Mouse (Mus musculus): ENCODE measurements at regions not wholly inside any gene's neighbourhood (a gene's known extent, or its start where the extent isn't known, plus 50 kb on each side); places are given as distances from the start of the nearest gene placed in this dataset.
"Not testable (repeated sequence)": the region's sequence is repeated elsewhere in the genome, so short reads cannot be mapped to it uniquely, and the experiment has no call there.

DNA sequence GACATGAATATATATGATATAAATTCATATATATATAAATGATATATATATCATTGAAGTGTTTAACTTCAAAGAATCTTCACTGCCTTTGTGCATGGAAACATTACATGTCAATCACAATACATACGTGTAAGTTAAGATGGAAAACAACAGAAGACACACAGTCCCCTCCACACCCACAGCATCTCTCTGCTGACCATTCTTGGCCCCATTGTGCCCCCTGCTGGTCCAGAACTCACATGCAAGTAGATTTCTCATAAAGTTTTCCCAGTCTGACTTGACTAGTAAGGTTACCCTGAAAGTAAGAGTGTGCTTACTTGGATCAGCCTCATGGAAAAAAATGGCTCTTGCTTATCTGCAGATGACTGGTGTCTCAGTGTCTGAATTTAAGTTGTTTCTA, 926.3 kb upstream of the Zfp386 start:
- DNase-seq (ENCODE audit: low read depth, low spot score), result no peak

DNA sequence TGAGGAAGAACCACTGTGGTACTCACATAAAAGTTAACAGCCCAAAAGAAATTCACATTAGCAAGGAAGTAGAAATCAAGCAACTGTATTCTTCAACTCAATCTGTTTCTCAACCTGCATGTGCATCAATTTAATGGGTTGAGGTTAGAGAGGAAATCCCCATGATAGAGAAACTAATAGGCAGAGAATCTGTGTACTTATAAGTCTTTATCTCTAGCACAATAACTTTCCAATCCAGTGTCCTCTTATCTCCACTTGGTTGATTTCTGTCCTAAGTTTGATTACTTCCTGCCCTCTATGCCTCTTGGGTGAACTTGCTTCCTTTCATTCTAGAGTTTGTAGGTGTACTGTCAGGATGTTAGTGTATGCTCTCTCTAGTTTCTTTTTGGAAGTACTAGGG, 925.6 kb upstream of the Zfp386 start:
- no peak for DNase-seq (ENCODE audit: low read depth, low spot score)

DNA sequence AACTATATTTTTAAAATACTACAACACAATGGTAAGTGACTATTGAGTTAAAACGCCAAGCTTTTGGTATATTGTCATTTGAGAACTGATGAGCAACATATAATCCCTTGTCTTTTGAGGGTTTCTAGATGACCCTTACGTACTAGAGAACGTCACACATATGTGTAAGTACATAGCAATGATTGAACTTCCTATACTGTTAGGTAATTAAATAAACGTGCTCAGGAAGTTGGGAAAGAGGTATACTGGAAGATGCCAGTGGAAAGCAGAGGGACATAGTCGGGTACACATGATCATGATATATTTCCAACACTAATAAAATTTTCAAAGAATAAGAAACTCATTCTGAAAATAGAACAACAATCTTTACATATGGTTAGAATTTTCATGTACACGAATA, 914.6 kb upstream of the Zfp386 start:
- DNase-seq (ENCODE audit: low read depth, low spot score), result not testable (repeated sequence)

DNA sequence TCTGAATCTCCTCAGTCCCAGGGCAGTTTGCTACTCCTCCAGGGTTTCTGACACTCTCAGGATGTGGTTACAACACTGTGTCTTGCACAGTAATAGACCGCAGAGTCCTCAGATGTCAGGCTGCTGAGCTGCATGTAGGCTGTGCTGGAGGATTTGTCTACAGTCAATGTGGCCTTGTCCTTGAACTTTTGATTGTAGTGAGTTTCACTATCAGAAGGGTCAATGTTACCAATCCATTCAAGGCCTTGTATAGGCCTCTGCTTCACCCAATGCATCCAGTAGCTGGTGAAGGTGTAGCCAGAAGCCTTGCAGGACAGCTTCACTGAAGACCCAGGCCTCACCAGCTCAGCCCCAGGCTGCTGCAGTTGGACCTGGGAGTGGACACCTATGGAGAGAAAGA, 902.1 kb upstream of the Zfp386 start:
- DNase-seq (ENCODE audit: low read depth, low spot score), result not testable (repeated sequence)

DNA sequence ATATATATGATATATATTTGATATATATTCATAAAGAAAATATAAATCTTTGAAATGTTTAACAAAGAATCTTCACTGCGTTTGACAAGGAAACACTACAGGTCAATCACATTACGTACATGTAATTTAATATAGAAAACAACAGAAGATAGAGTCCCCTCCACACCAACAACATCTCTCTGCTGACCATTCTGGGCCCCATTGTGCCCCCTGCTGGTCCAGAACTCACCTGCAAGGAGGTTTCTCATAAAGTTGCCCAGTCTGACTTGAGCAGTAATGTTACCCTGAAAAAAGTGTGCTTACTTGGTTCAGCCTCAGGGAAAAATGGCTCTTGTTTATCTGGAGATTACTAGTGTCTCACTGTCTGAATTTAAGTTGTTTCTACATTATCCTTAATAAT, 901.1 kb upstream of the Zfp386 start:
- DNase-seq (ENCODE audit: low read depth, low spot score), result not testable (repeated sequence)

DNA sequence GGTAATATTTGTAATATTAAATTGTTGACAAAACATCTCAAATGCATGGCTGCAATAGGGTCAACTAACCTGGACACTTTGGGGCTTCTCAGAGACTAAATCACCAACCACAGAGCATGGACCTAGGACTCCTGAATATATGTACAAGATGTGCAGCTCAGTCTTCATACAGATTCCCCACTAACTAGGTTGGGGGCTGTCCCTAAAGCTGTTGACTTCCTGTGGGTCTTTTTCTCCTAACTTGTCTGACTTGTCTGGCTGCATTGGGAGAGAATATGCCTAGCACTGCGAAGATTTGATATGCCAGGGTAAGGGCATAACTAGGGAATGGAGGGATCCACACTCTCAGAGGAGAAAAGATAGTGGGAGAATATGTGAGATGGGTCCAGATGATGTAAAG, 895.6 kb upstream of the Zfp386 start:
- not testable (repeated sequence) for DNase-seq (ENCODE audit: low read depth, low spot score)

DNA sequence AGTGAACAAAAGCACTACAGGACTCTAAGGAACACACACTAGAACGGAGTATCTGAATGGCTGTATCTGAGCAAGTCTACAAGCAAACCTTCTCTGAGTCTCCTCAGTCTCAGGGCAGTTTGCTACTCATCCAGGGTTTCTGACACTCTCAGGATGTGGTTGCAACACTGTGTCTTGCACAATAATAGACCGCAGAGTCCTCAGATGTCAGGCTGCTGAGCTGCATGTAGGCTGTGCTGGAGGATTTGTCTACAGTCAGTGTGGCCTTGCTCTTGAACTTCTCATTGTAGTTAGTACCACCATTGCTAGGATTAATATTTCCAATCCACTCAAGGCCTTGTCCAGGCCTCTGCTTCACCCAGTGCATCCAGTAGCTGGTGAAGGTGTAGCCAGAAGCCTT, 889.3 kb upstream of the Zfp386 start:
- not testable (repeated sequence) for DNase-seq (ENCODE audit: low read depth, low spot score)

DNA sequence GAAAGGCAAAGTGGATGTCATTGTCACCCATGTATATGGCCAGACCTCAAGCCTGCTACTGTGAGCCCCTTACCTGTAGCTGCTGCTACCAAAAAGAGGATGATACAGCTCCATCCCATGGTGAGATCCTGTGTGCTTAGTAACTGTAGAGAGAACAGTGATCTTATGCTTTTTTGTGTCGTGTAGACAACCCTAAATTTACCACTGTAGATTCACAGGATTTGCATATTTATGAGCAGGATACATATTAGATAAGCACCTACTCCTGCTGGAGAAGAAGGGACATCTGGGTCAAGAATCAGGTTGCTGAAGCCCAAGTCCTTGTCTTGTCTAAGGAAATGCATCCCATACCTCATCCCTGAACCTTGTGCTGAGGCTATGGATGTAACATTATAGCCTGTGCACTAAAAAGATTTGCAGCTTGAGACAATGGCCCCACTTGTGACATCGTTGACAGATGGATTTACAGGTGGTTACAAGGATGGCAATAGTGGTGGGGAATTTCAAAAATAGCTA, 888.7 kb upstream of the Zfp386 start:
- not testable (repeated sequence) for DNase-seq (ENCODE audit: low read depth, low spot score)

DNA sequence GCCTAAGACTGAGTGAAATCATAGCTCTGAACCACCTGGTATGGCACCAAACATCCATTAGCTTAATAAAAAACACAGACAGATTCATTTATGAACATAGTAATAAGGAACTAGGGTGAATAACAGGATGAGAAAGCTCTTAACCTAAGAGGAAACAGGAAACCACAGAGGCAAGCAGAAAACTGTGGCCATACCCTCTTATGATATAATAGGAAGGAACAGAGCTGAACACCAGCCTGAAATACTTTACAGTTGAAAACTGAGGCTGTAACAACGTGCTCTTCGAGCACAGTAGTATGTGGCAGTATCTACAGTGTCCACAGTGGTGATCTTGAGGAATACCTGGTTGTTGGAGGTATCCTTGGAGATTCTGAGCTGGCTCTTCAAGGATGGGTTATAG, 882.0 kb upstream of the Zfp386 start:
- not testable (repeated sequence) for DNase-seq (ENCODE audit: low read depth, low spot score)

DNA sequence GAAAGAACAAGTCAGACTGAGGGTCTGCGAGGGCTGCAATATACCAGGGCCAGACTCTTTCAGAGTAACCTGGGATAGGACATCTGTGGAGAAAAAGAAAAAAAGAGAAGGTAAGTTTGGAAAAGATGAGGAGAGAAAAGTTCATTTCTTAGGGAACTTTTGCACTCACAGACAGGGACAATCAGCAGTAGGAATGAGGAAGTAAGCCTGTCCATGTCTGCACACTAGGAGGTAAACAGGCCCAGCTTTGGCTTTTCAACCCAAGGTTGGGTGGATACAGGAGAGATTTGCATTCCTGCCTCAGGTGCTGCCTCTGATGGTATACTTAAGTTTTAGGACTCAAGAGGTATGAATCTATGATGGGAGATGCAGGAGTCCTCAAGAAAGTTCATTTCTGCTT, 881.5 kb upstream of the Zfp386 start:
- DNase-seq (ENCODE audit: low read depth, low spot score), result not testable (repeated sequence)

DNA sequence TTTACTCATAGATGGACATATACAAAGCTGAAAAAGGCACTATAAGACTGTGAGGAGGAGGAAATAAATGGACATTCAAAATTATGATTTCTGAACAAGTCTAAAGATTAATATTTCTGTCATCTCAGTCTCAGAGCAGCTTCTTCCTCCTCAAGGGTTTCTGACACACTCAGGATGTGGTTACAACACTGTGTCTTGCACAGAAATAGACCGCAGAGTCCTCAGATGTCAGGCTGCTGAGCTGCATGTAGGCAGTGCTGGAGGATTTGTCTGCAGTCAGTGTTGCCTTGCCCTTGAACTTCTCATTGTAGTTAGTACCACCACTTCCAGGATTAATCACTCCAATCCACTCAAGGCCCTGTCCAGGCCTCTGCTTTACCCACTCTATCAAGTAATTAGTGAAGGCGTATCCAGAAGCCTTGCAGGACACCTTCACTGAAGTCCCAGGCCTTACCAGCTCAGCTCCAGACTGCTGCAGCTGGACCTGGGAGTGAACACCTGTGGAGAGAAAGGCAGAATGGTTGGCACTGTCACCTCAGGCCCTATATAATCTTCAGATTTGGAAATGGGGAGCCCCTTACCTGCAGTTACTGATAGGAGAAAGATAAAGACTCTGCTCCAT, 853.9 kb upstream of the Zfp386 start:
- DNase-seq (ENCODE audit: low read depth, low spot score), result no peak

DNA sequence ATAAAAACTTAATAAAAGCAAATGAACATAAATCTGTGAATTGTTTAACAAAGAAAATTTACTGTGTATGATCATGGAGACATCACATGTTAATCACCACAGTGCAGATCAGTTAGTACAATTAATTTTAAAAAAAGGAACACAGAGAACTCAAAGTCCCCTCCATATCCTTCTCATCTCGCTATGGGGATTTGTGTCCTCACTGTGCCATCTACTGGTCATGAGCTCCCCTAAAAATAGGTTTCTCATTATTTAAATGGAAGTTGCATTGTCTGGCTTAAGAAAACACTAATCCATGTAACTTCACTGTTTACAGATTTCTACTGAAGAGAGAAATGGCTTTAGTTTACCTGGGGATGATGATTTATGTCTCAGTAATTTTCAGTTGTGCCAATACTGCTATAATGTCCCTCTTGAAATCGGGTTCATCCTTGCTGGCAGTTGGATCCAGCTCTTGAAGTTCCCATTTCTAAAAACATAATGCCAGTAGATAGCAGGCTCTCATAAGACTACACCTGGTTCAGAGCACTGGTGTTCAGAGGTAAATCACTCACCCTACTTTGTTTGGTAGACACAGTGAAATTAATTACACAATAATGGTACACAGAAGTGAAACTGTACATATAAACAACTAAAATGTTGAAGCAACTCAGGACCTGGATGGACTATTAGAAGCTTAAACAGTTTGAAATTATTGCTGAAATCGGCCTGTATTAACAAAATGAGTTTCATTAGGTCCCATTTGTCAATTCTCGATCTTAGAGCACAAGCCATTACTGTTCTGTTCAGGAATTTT, 850.0 kb upstream of the Zfp386 start:
- DNase-seq (ENCODE audit: low read depth, low spot score), result no peak

DNA sequence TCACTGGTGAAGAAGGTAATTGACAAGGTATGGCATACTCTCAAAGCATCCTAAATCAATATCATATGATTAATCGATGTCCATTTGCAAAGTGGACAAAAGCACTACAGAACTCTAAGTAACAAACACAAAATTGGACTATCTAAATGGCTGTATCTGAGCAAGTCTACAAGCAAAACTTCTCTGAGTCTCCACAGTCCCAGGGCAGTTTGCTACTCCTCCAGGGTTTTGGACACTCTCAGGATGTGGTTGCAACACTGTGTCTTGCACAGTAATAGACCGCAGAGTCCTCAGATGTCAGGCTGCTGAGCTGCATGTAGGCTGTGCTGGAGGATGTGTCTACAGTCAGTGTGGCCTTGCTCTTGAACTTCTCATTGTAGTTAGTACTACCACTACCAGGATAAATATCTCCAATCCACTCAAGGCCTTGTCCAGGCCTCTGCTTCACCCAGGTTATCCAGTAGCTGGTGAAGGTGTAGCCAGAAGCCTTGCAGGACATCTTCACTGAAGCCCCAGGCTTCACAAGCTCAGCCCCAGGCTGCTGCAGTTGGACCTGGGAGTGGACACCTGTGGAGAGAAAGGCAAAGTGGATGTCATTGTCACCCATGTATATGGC, 839.6 kb upstream of the Zfp386 start:
- DNase-seq (ENCODE audit: low read depth, low spot score), result not testable (repeated sequence)

DNA sequence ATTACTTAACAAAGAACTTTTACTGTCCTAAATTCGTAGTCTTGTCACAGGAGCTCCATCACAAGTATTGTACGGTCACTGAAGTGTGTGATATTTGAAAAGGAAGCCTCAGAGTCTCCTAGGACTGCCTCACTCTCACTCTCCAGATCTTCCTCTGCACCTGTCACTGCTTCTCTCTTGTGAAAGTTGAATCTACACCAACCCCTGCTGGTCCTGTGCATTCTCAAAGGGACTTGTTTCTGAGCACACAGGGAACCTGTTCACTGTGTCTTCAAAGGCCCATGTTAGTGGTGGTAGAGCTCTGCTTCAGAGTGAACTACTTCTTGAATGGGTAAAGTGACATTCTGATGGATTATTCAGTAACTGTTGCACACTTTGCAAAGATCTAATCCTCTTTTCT, 824.9 kb upstream of the Zfp386 start:
- DNase-seq (ENCODE audit: low read depth, low spot score), result no peak

DNA sequence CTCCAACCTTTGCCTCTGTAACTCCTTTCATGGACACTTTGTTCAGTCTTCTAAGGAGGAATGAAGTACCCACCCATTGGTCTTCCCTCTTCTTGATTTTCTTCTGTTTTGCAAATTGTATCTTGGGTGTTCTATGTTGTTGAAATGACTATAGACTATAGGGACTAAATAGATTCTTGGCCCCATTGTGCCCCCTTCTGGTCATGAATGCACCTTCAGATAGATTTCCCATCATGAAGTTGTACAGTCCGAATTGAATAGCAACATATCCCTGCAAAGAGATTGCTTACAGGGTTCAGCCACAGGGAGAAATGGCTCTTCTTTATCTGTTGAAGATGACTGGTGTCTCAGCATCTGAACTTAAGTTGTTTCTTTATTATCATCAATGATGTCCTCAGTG, 817.6 kb upstream of the Zfp386 start:
- no peak for DNase-seq (ENCODE audit: low read depth, low spot score)

DNA sequence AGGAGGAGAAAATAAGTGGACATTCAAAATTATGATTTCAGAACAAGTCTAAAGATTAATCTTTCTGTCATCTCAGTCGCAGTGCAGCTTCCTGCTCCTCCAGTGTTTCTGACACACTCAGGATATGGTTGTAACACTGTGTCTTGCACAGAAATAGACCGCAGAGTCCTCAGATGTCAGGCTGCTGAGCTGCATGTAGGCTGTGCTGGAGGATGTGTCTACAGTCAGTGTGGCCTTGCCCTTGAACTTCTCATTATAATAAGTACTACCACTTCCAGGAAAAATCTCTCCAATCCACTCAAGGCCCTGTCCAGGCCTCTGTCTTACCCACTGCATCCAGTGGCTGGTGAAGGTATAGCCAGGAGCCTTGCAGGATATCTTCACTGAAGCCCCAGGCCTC, 804.9 kb upstream of the Zfp386 start:
- DNase-seq (ENCODE audit: low read depth, low spot score), result not testable (repeated sequence)

DNA sequence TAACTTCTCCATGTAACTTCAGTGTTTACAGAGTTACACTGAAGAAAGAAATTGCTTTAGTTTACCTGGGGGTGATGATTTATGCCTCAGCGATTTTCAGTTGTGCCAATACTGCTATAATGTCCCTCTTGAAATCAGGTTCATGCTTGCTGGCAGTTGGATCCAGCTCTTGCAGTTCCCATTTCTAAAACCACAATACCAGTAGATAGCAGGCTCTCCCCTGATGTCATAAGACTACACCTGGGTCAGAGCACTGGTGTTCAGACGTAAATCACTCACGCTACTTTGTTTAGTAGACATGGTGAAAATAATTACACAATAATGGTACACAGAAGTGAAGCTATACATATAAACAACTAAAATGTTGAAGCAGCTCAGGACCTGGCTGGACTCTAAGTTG, 800.2 kb upstream of the Zfp386 start:
- not testable (repeated sequence) for DNase-seq (ENCODE audit: low read depth, low spot score)

DNA sequence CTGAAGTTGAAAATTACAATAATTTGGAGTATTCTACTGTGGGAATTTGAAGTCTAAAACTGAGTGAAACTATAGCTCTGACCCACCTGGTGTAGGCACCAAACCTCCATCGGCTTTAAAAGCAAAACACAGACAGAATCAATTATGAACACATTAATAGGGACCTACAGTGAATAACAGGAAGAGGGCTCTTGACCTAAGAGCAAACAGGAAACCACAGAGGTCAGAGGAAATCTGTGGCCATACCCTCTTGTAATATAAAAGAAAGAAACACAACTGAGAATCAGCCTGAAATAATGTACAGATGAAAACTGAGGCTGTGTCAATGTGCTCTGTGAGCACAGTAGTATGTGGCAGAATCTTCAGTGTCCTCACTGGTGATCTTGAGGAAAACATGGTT, 789.7 kb upstream of the Zfp386 start:
- DNase-seq (ENCODE audit: low read depth, low spot score), result no peak

DNA sequence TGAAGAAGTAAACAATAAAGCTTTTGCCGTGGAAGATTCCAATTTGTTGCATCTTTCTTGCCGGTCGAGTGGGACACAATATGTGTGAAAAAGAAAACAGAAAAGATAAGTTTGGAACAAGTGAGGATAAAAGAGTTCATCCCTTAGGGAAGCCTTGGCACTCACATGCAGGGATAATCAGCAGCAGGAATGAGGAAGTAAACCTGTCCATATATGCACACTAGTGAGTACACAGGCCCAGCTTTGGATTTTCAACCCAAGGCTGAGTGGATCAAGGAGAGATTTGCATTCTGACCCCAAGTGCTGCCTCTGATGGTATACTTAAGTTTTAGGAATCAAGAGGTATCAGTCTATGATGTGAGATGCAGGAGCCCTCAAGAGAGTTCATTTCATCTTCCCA, 788.8 kb upstream of the Zfp386 start:
- no peak for DNase-seq (ENCODE audit: low read depth, low spot score)

DNA sequence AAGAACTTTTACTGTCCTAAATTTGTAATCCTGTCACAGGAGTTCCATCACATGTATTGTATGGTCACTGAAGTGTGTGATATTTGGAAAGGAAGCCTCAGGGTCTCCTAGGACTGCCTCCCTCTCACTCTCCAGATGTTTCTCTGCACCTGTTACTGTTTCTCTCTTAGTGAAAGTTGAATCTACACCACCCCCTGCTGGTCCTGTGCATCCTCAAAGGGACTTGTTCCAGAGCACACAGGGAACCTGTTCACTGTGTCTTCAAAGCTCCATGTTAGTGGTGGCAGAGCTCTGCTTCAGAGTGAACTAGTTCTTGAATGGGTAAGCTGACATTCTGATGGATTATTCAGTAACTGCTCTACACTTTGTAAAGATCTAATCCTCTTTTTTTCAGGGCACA, 785.1 kb upstream of the Zfp386 start:
- DNase-seq (ENCODE audit: low read depth, low spot score), result not testable (repeated sequence)

DNA sequence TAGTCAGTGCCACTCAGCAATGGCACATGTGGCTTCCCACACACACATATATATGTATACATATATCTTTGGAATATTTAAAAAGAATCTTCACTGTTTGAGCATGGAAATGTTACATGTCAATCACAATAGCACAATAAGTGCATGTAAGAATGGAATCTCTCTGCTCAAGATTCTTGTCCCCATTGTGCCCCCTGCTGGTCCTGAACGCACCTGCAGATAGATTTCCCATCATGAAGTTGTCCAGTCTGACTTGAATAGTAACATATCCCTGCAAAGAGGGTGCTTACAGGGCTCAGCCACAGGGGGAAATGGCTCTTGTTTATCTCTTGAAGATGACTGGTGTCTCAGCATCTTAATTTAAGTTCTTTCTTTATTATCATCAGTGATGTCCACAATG, 770.8 kb upstream of the Zfp386 start:
- DNase-seq (ENCODE audit: low read depth, low spot score), result not testable (repeated sequence)

DNA sequence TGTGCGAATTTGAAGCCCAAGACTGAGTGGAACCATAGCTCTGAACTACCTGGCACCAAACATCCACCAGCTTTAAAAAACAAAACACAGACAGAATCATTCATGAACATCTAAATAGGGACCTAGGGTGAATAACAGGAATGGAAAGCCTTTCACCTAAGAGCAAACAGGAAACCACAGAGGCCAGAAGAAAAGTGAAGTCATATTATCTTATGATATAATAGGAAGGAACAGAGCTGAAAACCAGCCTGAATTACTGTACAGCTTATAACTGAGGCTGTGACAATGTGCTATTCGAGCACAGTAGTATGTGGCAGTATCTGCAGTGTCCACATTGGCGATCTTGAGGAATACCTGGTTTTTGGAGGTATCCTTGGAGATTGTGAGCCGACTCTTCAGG, 753.8 kb upstream of the Zfp386 start:
- not testable (repeated sequence) for DNase-seq (ENCODE audit: low read depth, low spot score)

DNA sequence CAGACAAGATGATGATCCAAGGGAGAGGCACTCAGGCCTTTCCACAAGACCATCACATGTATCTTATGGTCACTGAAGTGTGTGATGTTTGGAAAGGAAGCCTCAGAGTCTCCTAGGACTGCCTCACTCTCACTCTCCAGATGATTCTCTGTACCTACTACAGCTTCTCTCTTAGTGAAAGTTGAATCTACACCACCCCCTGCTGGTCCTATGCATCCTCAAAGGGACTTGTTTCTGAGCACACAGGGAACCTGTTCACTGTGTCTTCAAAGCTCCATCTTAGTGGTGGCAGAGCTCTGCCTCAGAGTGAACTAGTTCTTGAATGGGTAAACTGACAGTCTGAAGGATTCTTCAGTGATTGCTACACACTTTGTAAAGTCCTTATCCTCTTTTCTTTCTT, 749.5 kb upstream of the Zfp386 start:
- not testable (repeated sequence) for DNase-seq (ENCODE audit: low read depth, low spot score)
